Mouse (Mus musculus): ENCODE data around the gene Vmn2r52. TPM values are rescaled to one million over a fixed set of nuclear protein-coding genes. Genes with fewer than 3 reads are reported as not detected.
"Not testable (repeated sequence)": the region's sequence is repeated elsewhere in the genome, so short reads cannot be mapped to it uniquely, and the experiment has no call there.

The Vmn2r52 gene
- not detected in 2 replicates for polyA plus RNA-seq (2015; fragmentation: Nextera tagmentation; extraction: Ambion mirVana)

DNA sequence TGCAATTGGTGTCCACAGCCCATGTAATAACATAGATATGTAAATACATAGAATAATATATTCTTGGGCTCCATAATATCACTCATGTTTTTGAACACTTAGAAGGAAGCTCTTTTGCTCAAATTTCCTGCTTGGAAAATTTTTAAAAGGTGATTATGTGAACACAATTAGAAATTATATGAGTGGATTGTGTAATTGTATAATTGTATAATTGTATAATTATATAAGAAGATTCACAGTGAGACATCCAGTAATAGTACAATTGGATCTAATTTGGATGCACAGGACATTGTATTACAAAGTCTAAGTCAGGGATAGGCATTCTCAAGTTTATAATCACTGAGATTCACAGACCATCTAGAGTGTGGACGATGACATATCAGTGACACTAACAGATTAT, at the start of gene Vmn2r52:
Gene Vmn2r52 (minus strand): TSS at position 101 of the 400 bp plus-strand sequence.
- no peaks in the 10 kb centered on the region for H3K9me3 ChIP-seq (ENCODE audit: low read length)
- no peaks in the 10 kb centered on the region for H3K27me3 ChIP-seq (replicated peaks; ENCODE audit: insufficient read depth, low read length)
- no peaks in the 10 kb centered on the region for H3K4me1 ChIP-seq (ENCODE audit: insufficient read depth, low read depth, low read length)
- WGBS, result 65% methylated on average over 1 of the region's 1 CpGs
- no peak within 1 kb of the TSS for H3K9ac ChIP-seq (replicated peaks; ENCODE audit: low read depth)
- H3K4me2 ChIP-seq (replicated peaks; ENCODE audit: low read depth, low read length), result no peak within 1 kb of the TSS
- no peak for TF ChIP-seq EP300 (IDR thresholded peaks at IDR 0.05)
- no peak for TF ChIP-seq CTCF (IDR thresholded peaks at IDR 0.05)
- no peaks in the 10 kb centered on the region for H3K36me3 ChIP-seq (ENCODE audit: insufficient read depth, low read length)
- H3K27ac ChIP-seq (ENCODE audit: low read length), result no peak within 1 kb of the TSS
- H3K4me3 ChIP-seq (ENCODE audit: low read depth, low read length), result no peak within 1 kb of the TSS
- DNase-seq (ENCODE audit: low spot score) (no peak), ATAC-seq (no peak)

DNA sequence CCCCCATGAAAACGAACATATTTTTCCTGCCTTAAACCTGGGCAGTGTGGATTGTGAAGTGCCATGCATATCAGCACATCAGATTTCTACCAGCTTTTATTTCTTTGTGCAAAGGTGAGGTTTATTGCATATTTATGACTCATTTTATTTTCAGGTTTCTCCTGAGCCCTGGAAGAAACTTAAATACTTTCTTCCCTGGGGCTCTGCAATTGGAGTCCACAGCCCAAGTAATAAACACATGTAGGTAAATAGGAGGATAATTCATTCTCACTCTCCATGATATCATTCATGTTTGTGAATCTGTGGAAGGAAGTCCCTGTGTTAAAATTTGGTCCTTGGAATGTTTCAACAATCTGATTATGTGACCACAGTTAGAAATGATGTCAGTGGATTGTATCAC, 70.7 kb downstream of the Vmn2r52 start, which contains the start of gene Vmn2r51:
Gene Vmn2r51 (minus strand): TSS at position 101 of the 400 bp plus-strand sequence.
- H3K9ac ChIP-seq (replicated peaks; ENCODE audit: low read depth); H3K36me3 ChIP-seq (ENCODE audit: insufficient read depth, low read length); ATAC-seq; H3K9me3 ChIP-seq (ENCODE audit: low read length); H3K27me3 ChIP-seq (replicated peaks; ENCODE audit: insufficient read depth, low read length); DNase-seq (ENCODE audit: low spot score); H3K4me1 ChIP-seq (ENCODE audit: insufficient read depth, low read depth, low read length); H3K27ac ChIP-seq (ENCODE audit: low read length); H3K4me3 ChIP-seq (ENCODE audit: low read depth, low read length); H3K4me2 ChIP-seq (replicated peaks; ENCODE audit: low read depth, low read length): not testable (repeated sequence)
- 41% methylated on average over 1 of the region's 1 CpGs for WGBS

Other genes starting within 250 kb of the Vmn2r52 start
- not detected in 2 replicates for gene Vmn2r48, start 223.0 kb downstream of the Vmn2r52 start, polyA plus RNA-seq (2015; fragmentation: Nextera tagmentation; extraction: Ambion mirVana)
- not detected in 2 replicates for gene Vmn2r49, start 184.3 kb downstream of the Vmn2r52 start, polyA plus RNA-seq (2015; fragmentation: Nextera tagmentation; extraction: Ambion mirVana)
- not detected in 2 replicates for gene Vmn2r50, start 123.3 kb downstream of the Vmn2r52 start, polyA plus RNA-seq (2015; fragmentation: Nextera tagmentation; extraction: Ambion mirVana)
- gene Vmn2r51, start 70.8 kb downstream of the Vmn2r52 start, polyA plus RNA-seq (2015; fragmentation: Nextera tagmentation; extraction: Ambion mirVana), result not detected in 2 replicates
- gene Vmn1r66, start 101.4 kb upstream of the Vmn2r52 start, polyA plus RNA-seq (2015; fragmentation: Nextera tagmentation; extraction: Ambion mirVana), result not detected in 2 replicates

Measured in lung, postnatal 0 days (tissue).